Mouse (Mus musculus) ES-Bruce4 (cell line): ENCODE results near the gene Tpr. TPM values are rescaled to one million over a fixed set of nuclear protein-coding genes. Genes with fewer than 3 reads are reported as not detected.

Experiments
- H3K27ac ChIP-seq: 2 replicates; pipeline ENCODE4 v1.5.1; 2012; ENCODE audit warnings: low read length, inconsistent platforms; ENCODE audit not compliant: insufficient read depth
- H3K27me3 ChIP-seq: 2 replicates; pipeline ENCODE4 v1.6.1; 2012; ENCODE audit warnings: mild to moderate bottlenecking, low read length, inconsistent platforms; ENCODE audit not compliant: control insufficient read depth, poor library complexity, insufficient read depth, severe bottlenecking
- H3K36me3 ChIP-seq: 2 replicates; pipeline ENCODE4 v1.6.1; 2012; ENCODE audit warnings: inconsistent platforms, mild to moderate bottlenecking, low read length, moderate library complexity; ENCODE audit not compliant: control insufficient read depth, poor library complexity, insufficient read depth, severe bottlenecking
- H3K4me1 ChIP-seq: one replicate; pipeline ENCODE4 v1.8.1; 2011; ENCODE audit warnings: low read length; ENCODE audit not compliant: control insufficient read depth, insufficient read depth
- H3K4me3 ChIP-seq: 2 replicates; pipeline ENCODE4 v1.5.1; 2011; ENCODE audit warnings: low read depth, mild to moderate bottlenecking, low read length
- H3K9ac ChIP-seq: 2 replicates; pipeline ENCODE4 v1.6.1; 2012; ENCODE audit warnings: low read depth, mild to moderate bottlenecking, inconsistent platforms; ENCODE audit not compliant: poor library complexity, severe bottlenecking
- H3K9me3 ChIP-seq: replicated peaks from 2 replicates; pipeline ENCODE4 v1.6.1; 2012; ENCODE audit warnings: mild to moderate bottlenecking, low read length, inconsistent platforms; ENCODE audit not compliant: control insufficient read depth, poor library complexity, insufficient read depth, severe bottlenecking
- CTCF ChIP-seq: IDR thresholded peaks from one replicate; pipeline ENCODE4 v1.8.1; 2011; ENCODE audit warnings: low read depth, low read length
- EP300 ChIP-seq: IDR thresholded peaks from 2 replicates; pipeline ENCODE4 v1.6.1; 2011; ENCODE audit warnings: low read depth, low read length; ENCODE audit not compliant: insufficient read depth
- POLR2A ChIP-seq: IDR thresholded peaks from one replicate; pipeline ENCODE4 v1.8.1; 2011; ENCODE audit warnings: low read length; ENCODE audit not compliant: insufficient read depth
- polyA plus RNA-seq: library from polyadenylated mRNA; stranded (reverse); fragments of >200 nt; gene quantifications from 2 replicates; pipeline ENCODE4 v1.2.4, GENCODE M21; 2011; ENCODE audit warnings: low read depth; ENCODE audit not compliant: missing spikeins, insufficient read depth, insufficient read length

Gene Tpr
- 240 and 254 TPM in 2 replicates for polyA plus RNA-seq

DNA sequence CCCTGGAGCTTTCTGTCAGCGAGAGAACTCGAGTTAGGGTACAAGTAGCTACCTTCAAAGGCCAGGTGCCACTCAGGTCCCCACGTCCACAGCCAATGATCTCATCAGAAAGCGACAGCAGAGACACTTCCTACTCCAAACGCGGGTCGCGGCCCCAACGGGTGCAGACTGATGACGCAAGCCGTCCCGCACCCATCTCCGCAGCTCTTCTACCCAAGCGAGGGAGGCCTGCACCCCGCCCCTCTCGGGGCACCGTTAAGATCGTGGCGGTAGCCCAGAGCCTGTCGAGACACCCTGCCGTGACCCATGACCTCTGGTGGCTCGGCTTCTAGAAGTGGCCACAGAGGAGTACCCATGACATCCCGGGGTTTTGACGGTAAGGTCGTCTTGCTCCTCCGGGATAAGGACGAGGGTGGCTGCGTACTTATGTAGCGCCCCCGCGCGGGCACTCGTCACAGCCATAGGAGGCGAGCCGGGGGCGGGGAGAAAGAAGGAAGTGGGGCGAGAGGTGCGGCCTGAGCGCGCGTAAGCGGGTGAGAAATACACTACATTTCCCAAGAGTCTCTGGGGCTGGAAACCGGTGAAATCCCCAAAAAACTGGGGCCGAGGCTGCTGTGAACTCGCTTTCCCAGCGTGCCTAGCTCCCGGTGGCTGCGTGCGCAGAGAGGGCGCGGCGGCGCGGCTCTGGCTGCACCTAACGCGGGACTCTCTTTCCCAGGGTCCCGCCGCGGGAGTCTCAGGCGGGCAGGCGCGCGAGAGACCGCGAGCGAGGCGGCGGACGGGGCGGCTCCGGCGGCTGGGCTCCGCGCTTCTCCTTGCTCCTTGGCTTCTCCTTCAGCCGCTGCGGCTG is at the start of gene Tpr, which contains the start of gene Odr4:
Tpr (plus strand) TSS at position 201 of the 850 bp plus-strand sequence.
Odr4 (minus strand) TSS at position 443 of the 850 bp plus-strand sequence.
- no peaks in the 10 kb centered on the region for H3K4me1 ChIP-seq
- no peaks in the 10 kb centered on the region for H3K27me3 ChIP-seq
- peak within 1 kb of the TSS; percentile 74 for H3K9ac ChIP-seq
- TF ChIP-seq POLR2A (peak; percentile 42), CTCF (peak; percentile 61), EP300 (peak; percentile 24; the same call in 1 of the 2 replicates)
- H3K27ac ChIP-seq, result peak within 1 kb of the TSS; percentile 8; the same call in 1 of the 2 replicates
- no peaks in the 10 kb centered on the region for H3K9me3 ChIP-seq
- peak within 1 kb of the TSS; percentile 99 for H3K4me3 ChIP-seq
- peaks cover 24% of the 10 kb centered on the region for H3K36me3 ChIP-seq

DNA sequence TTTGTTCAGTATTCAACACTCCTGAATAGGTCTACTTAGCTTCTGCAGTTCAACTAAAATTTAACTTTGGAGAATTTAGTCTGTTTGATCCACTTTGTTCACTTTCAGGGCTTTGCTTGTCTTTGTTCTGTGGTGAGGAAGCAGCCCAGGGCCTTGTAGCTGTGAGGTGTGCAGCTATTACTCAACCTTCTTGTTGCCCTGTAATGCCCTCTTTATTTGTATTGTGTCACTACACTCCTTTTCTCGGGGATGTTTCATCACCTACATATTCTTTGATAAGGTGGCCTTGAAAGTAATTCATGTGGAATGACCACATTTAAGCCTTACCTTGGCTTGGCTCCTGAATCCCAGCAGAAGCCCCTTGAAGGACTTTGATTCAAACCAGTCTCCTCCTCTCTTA is 31.8 kb upstream of the Tpr start:
- no peak overlapping the region for H3K27ac ChIP-seq
- TF ChIP-seq EP300 (no peak), POLR2A (no peak), CTCF (no peak)
- no peak overlapping the region for H3K9ac ChIP-seq
- no peaks in the 10 kb centered on the region; the same call in 1 of the 2 replicates for H3K36me3 ChIP-seq
- H3K9me3 ChIP-seq, result 0 out of 2 replicates have a peak, but pooled peaks cover 3% of the 10 kb centered on the region
- no peaks in the 10 kb centered on the region for H3K27me3 ChIP-seq
- no peak overlapping the region for H3K4me3 ChIP-seq
- no peaks in the 10 kb centered on the region for H3K4me1 ChIP-seq

DNA sequence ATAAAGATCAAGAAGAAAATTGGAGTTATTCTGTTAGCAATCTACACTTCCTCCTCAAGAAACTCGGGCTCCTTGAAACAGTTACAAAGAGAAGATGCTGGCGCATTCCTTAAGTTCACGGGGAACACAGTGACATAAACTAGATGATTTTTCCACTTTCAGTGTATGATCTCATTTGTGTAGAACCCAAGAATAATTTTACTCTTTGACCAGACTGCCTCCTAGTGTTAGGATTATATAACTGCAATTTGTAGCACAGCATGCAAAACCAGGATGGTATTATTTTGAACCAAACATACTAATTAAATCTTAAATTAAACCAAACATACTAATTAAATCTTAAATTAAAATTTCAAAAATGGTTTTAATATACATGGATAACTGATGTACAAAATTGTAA is 19.7 kb upstream of the Tpr start:
- H3K9me3 ChIP-seq, result no peaks in the 10 kb centered on the region
- TF ChIP-seq CTCF, result no peak
- no peak overlapping the region for H3K27ac ChIP-seq
- no peaks in the 10 kb centered on the region for H3K4me1 ChIP-seq
- no peaks in the 10 kb centered on the region for H3K27me3 ChIP-seq
- H3K36me3 ChIP-seq, result peaks cover 3% of the 10 kb centered on the region; the same call in 1 of the 2 replicates
- no peak overlapping the region for H3K9ac ChIP-seq
- no peak overlapping the region for H3K4me3 ChIP-seq

DNA sequence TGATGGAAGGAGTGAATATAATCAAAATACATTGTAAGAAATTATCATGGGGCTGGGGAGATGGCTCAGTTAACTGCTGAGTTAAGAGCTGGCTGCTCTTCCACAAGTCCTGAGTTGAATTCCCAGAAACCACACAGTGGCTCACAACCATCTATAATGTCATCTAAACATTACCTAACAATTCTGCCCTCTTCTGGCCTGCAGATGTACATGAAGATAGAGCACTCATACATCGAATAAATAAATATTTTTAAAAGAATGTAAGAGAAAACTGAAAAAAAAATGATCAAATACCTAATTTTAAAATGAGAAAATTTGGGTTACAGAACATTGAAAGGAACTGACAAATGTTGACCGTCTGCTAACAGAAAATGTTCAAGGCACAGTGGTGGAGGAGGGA is 18.4 kb upstream of the Tpr start:
- Histone ChIP-seq H3K36me3 (peaks cover 3% of the 10 kb centered on the region; the same call in 1 of the 2 replicates), H3K9ac (no peak overlapping the region), H3K27ac (no peak overlapping the region), H3K27me3 (no peaks in the 10 kb centered on the region), H3K4me3 (no peak overlapping the region), H3K4me1 (no peaks in the 10 kb centered on the region), H3K9me3 (no peaks in the 10 kb centered on the region)
- TF ChIP-seq EP300, result no peak
- TF ChIP-seq CTCF, result no peak
- no peak for TF ChIP-seq POLR2A

DNA sequence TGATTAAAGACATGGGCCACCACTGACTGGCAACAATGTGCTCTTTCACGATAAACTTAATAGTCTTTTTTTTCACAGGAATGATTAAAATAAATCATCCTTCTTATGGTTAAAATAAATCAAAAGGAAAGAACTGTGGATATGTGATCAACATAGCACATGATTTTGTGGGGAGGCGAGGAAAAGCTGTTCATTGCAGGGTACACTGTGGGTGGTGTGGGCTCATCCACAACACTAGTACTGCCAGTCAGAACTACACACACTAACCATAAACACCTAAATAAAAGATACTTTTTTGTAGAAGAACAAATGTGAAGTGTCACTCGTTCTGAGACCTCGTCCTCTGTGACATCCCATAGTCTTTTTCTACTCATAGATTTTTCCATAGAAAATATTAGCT is 8.5 kb upstream of the Tpr start:
- H3K4me3 ChIP-seq, result no peak overlapping the region
- no peaks in the 10 kb centered on the region for H3K4me1 ChIP-seq
- TF ChIP-seq POLR2A (no peak), EP300 (no peak), CTCF (no peak)
- H3K9me3 ChIP-seq, result no peaks in the 10 kb centered on the region
- H3K27me3 ChIP-seq, result no peaks in the 10 kb centered on the region
- no peak overlapping the region for H3K9ac ChIP-seq
- H3K27ac ChIP-seq, result no peak overlapping the region
- H3K36me3 ChIP-seq, result peaks cover 5% of the 10 kb centered on the region

DNA sequence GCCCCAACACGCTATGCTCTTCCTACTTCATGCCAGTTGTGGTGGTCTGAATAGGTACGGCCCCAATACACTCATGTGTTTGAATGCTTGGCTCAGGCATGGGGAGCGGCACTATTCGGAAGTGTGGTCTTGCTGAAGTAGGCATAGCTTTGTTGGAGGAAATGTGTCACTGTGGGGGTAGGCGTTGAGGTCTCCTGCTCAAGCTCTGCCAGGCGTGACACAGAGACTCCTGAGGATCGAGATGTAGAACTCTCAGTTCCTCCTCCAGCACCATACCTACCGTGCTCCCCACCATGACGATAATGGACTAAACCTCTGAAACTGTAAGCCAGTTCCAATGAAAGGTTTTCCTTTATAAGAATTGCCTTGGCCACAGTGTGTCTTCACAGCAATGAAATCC is 5.1 kb upstream of the Tpr start:
- Histone ChIP-seq H3K4me3 (no peak overlapping the region), H3K9me3 (no peaks in the 10 kb centered on the region), H3K4me1 (no peaks in the 10 kb centered on the region), H3K27me3 (no peaks in the 10 kb centered on the region), H3K27ac (no peak overlapping the region), H3K36me3 (peaks cover 5% of the 10 kb centered on the region), H3K9ac (no peak overlapping the region)
- TF ChIP-seq CTCF, result no peak
- TF ChIP-seq POLR2A, result no peak
- no peak for TF ChIP-seq EP300
